Mouse (Mus musculus) midbrain, embryonic 12.5 days (tissue): ENCODE data around the gene Zswim7. TPM values are rescaled to one million over a fixed set of nuclear protein-coding genes. Genes with fewer than 3 reads are reported as not detected.

ENCODE experiments used
- ATAC-seq: fragments of 200-750 bp; cut with Nextera tagmentation; 2 replicates; pipeline ENCODE4 v1.8.0; 2017; ENCODE audit warnings: low read depth, moderate TSS enrichment, moderate library complexity; ENCODE audit not compliant: low FRiP score
- H3K27ac ChIP-seq: fragments of 300-500 bp; sonication (generic); replicated peaks from 2 replicates; pipeline ENCODE4 v1.5.1; 2016; ENCODE audit warnings: mild to moderate bottlenecking
- H3K27me3 ChIP-seq: fragments of 300-500 bp; sonication (generic); 2 replicates; pipeline ENCODE4 v1.6.1; 2016; ENCODE audit warnings: mild to moderate bottlenecking
- H3K36me3 ChIP-seq: fragments of 300-500 bp; sonication (generic); 2 replicates; pipeline ENCODE4 v1.6.1; 2016
- H3K4me1 ChIP-seq: fragments of 300-500 bp; sonication (generic); 2 replicates; pipeline ENCODE4 v1.6.1; 2016
- H3K4me2 ChIP-seq: fragments of 300-500 bp; sonication (generic); replicated peaks from 2 replicates; pipeline ENCODE4 v1.6.1; 2016; ENCODE audit warnings: mild to moderate bottlenecking, moderate library complexity
- H3K4me3 ChIP-seq: fragments of 300-500 bp; sonication (generic); 2 replicates; pipeline ENCODE4 v1.5.1; 2016; ENCODE audit warnings: mild to moderate bottlenecking
- H3K9ac ChIP-seq: fragments of 300-500 bp; sonication (generic); replicated peaks from 2 replicates; pipeline ENCODE4 v1.6.1; 2016; ENCODE audit warnings: mild to moderate bottlenecking, moderate library complexity
- H3K9me3 ChIP-seq: fragments of 300-500 bp; sonication (generic); 2 replicates; pipeline ENCODE4 v1.6.1; 2016; ENCODE audit warnings: mild to moderate bottlenecking
- WGBS: fragments of 180-500 bp; shearing (Covaris S2); methylation state at CpG from one replicate; pipeline ENCODE4 v1.1.7; 2016; 5-methylcytosine and 5-hydroxymethylcytosine counted together
- polyA plus RNA-seq: library from polyadenylated mRNA; unstranded; fragments of >200 nt; fragmentation: Nextera tagmentation; extraction: Ambion mirVana; gene quantifications from 2 replicates; pipeline ENCODE4 v1.2.1, GENCODE M21; 2016

The Zswim7 gene
- polyA plus RNA-seq, 1 experiment from 2014 or later: 12.4 TPM

GRCm38 (mm10) chr11:62281601-62281997, 424 bp upstream of the Zswim7 start:
- peaks cover 25% of the 10 kb centered on the region for H3K36me3 ChIP-seq

GRCm38 (mm10) chr11:62278027-62278426, 3.1 kb downstream of the Zswim7 start:
- no peak overlapping the region for H3K9ac ChIP-seq
- no peak overlapping the region for H3K4me3 ChIP-seq
- no peak overlapping the region for H3K4me2 ChIP-seq
- no peaks in the 10 kb centered on the region; the same call in 1 of the 2 replicates for H3K27me3 ChIP-seq
- no peak overlapping the region for H3K27ac ChIP-seq
- ATAC-seq: no peak
- H3K9me3 ChIP-seq: no peaks in the 10 kb centered on the region
- H3K4me1 ChIP-seq: peaks cover 6% of the 10 kb centered on the region; the same call in 1 of the 2 replicates
- H3K36me3 ChIP-seq: peaks cover 2% of the 10 kb centered on the region; the same call in 1 of the 2 replicates
- WGBS: 26% methylated on average over 5 of the region's 5 CpGs

More at GRCm38 (mm10) chr11:62281601-62281997, 424 bp upstream of the Zswim7 start:
- under 1% methylated on average over 55 of the region's 57 CpGs for WGBS
- peak overlapping the region; percentile 86 for H3K9ac ChIP-seq
- peak overlapping the region; percentile 75 for H3K4me2 ChIP-seq
- peak overlapping the region; percentile 97 for H3K4me3 ChIP-seq
- peak overlapping the region; percentile 82 for H3K27ac ChIP-seq
- H3K27me3 ChIP-seq: no peaks in the 10 kb centered on the region
- H3K9me3 ChIP-seq: no peaks in the 10 kb centered on the region
- ATAC-seq: peak; percentile 74
- peaks cover 6% of the 10 kb centered on the region; the same call in 1 of the 2 replicates for H3K4me1 ChIP-seq

GRCm38 (mm10) chr11:62277086-62277485, 4.1 kb downstream of the Zswim7 start:
- H3K27me3 ChIP-seq: no peaks in the 10 kb centered on the region; the same call in 1 of the 2 replicates
- no peak overlapping the region for H3K4me2 ChIP-seq
- no peak overlapping the region for H3K9ac ChIP-seq
- ATAC-seq: no peak
- H3K9me3 ChIP-seq: no peaks in the 10 kb centered on the region
- H3K4me1 ChIP-seq: peaks cover 4% of the 10 kb centered on the region; the same call in 1 of the 2 replicates
- H3K36me3 ChIP-seq: no peaks in the 10 kb centered on the region
- 56% methylated on average over 8 of the region's 8 CpGs for WGBS
- no peak overlapping the region for H3K4me3 ChIP-seq
- H3K27ac ChIP-seq: no peak overlapping the region

GRCm38 (mm10) chr11:62270851-62271250, 10.3 kb downstream of the Zswim7 start:
- Histone ChIP-seq H3K4me2 (no peak overlapping the region), H3K4me1 (peaks cover 16% of the 10 kb centered on the region), H3K9me3 (no peaks in the 10 kb centered on the region), H3K9ac (no peak overlapping the region), H3K36me3 (no peaks in the 10 kb centered on the region), H3K27me3 (0 out of 2 replicates have a peak, but pooled peaks cover 11% of the 10 kb centered on the region), H3K4me3 (no peak overlapping the region), H3K27ac (no peak overlapping the region)
- ATAC-seq: no peak
- 67% methylated on average over 5 of the region's 5 CpGs for WGBS

- 0 out of 2 replicates have a peak, but pooled peaks cover 11% of the 10 kb centered on the region for H3K27me3 ChIP-seq
- no peak overlapping the region for H3K27ac ChIP-seq
- no peak overlapping the region for H3K4me2 ChIP-seq
- no peaks in the 10 kb centered on the region for H3K9me3 ChIP-seq
- ATAC-seq: no peak
- no peak overlapping the region for H3K9ac ChIP-seq
- 79% methylated on average over 12 of the region's 12 CpGs for WGBS
- peaks cover 22% of the 10 kb centered on the region for H3K4me1 ChIP-seq
- H3K36me3 ChIP-seq: no peaks in the 10 kb centered on the region
- no peak overlapping the region for H3K4me3 ChIP-seq
These were observed 12.1 kb downstream of the Zswim7 start for GRCm38 (mm10) chr11:62269097-62269496.

GRCm38 (mm10) chr11:62268381-62268780, 12.8 kb downstream of the Zswim7 start:
- H3K36me3 ChIP-seq: no peaks in the 10 kb centered on the region
- 82% methylated on average over 8 of the region's 8 CpGs for WGBS
- no peak overlapping the region for H3K9ac ChIP-seq
- H3K4me1 ChIP-seq: peaks cover 22% of the 10 kb centered on the region
- no peak overlapping the region for H3K27ac ChIP-seq
- ATAC-seq: no peak
- H3K27me3 ChIP-seq: 0 out of 2 replicates have a peak, but pooled peaks cover 11% of the 10 kb centered on the region
- no peak overlapping the region for H3K4me2 ChIP-seq
- no peaks in the 10 kb centered on the region for H3K9me3 ChIP-seq
- no peak overlapping the region for H3K4me3 ChIP-seq

GRCm38 (mm10) chr11:62266466-62267214, 14.5 kb downstream of the Zswim7 start:
- Histone ChIP-seq H3K27ac (no peak overlapping the region), H3K4me1 (peaks cover 22% of the 10 kb centered on the region), H3K36me3 (no peaks in the 10 kb centered on the region), H3K4me3 (no peak overlapping the region), H3K9ac (no peak overlapping the region), H3K4me2 (no peak overlapping the region), H3K9me3 (no peaks in the 10 kb centered on the region), H3K27me3 (0 out of 2 replicates have a peak, but pooled peaks cover 11% of the 10 kb centered on the region)
- no peak for ATAC-seq
- 47% methylated on average over 17 of the region's 17 CpGs for WGBS

- WGBS: 48% methylated on average over 7 of the region's 7 CpGs
- H3K4me1 ChIP-seq: peaks cover 22% of the 10 kb centered on the region
- 0 out of 2 replicates have a peak, but pooled peaks cover 8% of the 10 kb centered on the region for H3K27me3 ChIP-seq
- no peak overlapping the region for H3K4me2 ChIP-seq
- H3K4me3 ChIP-seq: no peak overlapping the region
- ATAC-seq: no peak
- H3K27ac ChIP-seq: no peak overlapping the region
- no peaks in the 10 kb centered on the region for H3K9me3 ChIP-seq
- no peak overlapping the region for H3K9ac ChIP-seq
- no peaks in the 10 kb centered on the region for H3K36me3 ChIP-seq
These were observed 15.5 kb downstream of the Zswim7 start for GRCm38 (mm10) chr11:62265642-62266041.

GRCm38 (mm10) chr11:62264018-62264417, 17.2 kb downstream of the Zswim7 start:
- Histone ChIP-seq H3K4me1 (peaks cover 26% of the 10 kb centered on the region), H3K9ac (no peak overlapping the region), H3K36me3 (no peaks in the 10 kb centered on the region), H3K27ac (no peak overlapping the region), H3K27me3 (0 out of 2 replicates have a peak, but pooled peaks cover 3% of the 10 kb centered on the region), H3K4me3 (no peak overlapping the region), H3K4me2 (no peak overlapping the region), H3K9me3 (no peaks in the 10 kb centered on the region)
- ATAC-seq: no peak
- WGBS: 76% methylated on average over 7 of the region's 7 CpGs

GRCm38 (mm10) chr11:62263599-62263998, 17.6 kb downstream of the Zswim7 start:
- Histone ChIP-seq H3K9ac (no peak overlapping the region), H3K4me1 (peaks cover 28% of the 10 kb centered on the region), H3K27me3 (no peaks in the 10 kb centered on the region), H3K36me3 (no peaks in the 10 kb centered on the region), H3K9me3 (no peaks in the 10 kb centered on the region), H3K4me3 (no peak overlapping the region), H3K27ac (no peak overlapping the region), H3K4me2 (no peak overlapping the region)
- 91% methylated on average over 7 of the region's 7 CpGs for WGBS
- ATAC-seq: no peak

- 64% methylated on average over 5 of the region's 5 CpGs for WGBS
- ATAC-seq: no peak
These were observed 22.0 kb downstream of the Zswim7 start for GRCm38 (mm10) chr11:62259214-62259613.

GRCm38 (mm10) chr11:62253380-62253779, 27.8 kb downstream of the Zswim7 start:
- no peak overlapping the region for H3K4me2 ChIP-seq
- WGBS: 81% methylated on average over 5 of the region's 5 CpGs
- no peaks in the 10 kb centered on the region for H3K9me3 ChIP-seq
- no peak overlapping the region for H3K9ac ChIP-seq
- ATAC-seq: no peak
- peaks cover 58% of the 10 kb centered on the region for H3K27me3 ChIP-seq
- H3K36me3 ChIP-seq: no peaks in the 10 kb centered on the region
- H3K4me1 ChIP-seq: peaks cover 7% of the 10 kb centered on the region; the same call in 1 of the 2 replicates
- H3K27ac ChIP-seq: no peak overlapping the region
- H3K4me3 ChIP-seq: no peak overlapping the region

More at GRCm38 (mm10) chr11:62259214-62259613, 22.0 kb downstream of the Zswim7 start:
- Histone ChIP-seq H3K27ac (no peak overlapping the region), H3K27me3 (peaks cover 5% of the 10 kb centered on the region; the same call in 1 of the 2 replicates), H3K4me1 (peaks cover 6% of the 10 kb centered on the region; the same call in 1 of the 2 replicates), H3K4me3 (no peak overlapping the region), H3K4me2 (no peak overlapping the region), H3K9me3 (no peaks in the 10 kb centered on the region), H3K36me3 (no peaks in the 10 kb centered on the region), H3K9ac (no peak overlapping the region)
